Mouse (Mus musculus) ES-Bruce4 (cell line): ENCODE measurements at regions not wholly inside any gene's neighbourhood (a gene's known extent, or its start where the extent isn't known, plus 50 kb on each side); places are given as distances from the start of the nearest gene placed in this dataset.

ENCODE experiments used
- H3K27ac ChIP-seq: 2 replicates; pipeline ENCODE4 v1.5.1; 2012; ENCODE audit warnings: low read length, inconsistent platforms; ENCODE audit not compliant: insufficient read depth
- H3K27me3 ChIP-seq: 2 replicates; pipeline ENCODE4 v1.6.1; 2012; ENCODE audit warnings: mild to moderate bottlenecking, low read length, inconsistent platforms; ENCODE audit not compliant: control insufficient read depth, poor library complexity, insufficient read depth, severe bottlenecking
- H3K36me3 ChIP-seq: 2 replicates; pipeline ENCODE4 v1.6.1; 2012; ENCODE audit warnings: inconsistent platforms, mild to moderate bottlenecking, low read length, moderate library complexity; ENCODE audit not compliant: control insufficient read depth, poor library complexity, insufficient read depth, severe bottlenecking
- H3K4me1 ChIP-seq: one replicate; pipeline ENCODE4 v1.8.1; 2011; ENCODE audit warnings: low read length; ENCODE audit not compliant: control insufficient read depth, insufficient read depth
- H3K4me3 ChIP-seq: 2 replicates; pipeline ENCODE4 v1.5.1; 2011; ENCODE audit warnings: low read depth, mild to moderate bottlenecking, low read length
- H3K9ac ChIP-seq: 2 replicates; pipeline ENCODE4 v1.6.1; 2012; ENCODE audit warnings: low read depth, mild to moderate bottlenecking, inconsistent platforms; ENCODE audit not compliant: poor library complexity, severe bottlenecking
- H3K9me3 ChIP-seq: replicated peaks from 2 replicates; pipeline ENCODE4 v1.6.1; 2012; ENCODE audit warnings: mild to moderate bottlenecking, low read length, inconsistent platforms; ENCODE audit not compliant: control insufficient read depth, poor library complexity, insufficient read depth, severe bottlenecking
- CTCF ChIP-seq: IDR thresholded peaks from one replicate; pipeline ENCODE4 v1.8.1; 2011; ENCODE audit warnings: low read depth, low read length
- EP300 ChIP-seq: IDR thresholded peaks from 2 replicates; pipeline ENCODE4 v1.6.1; 2011; ENCODE audit warnings: low read depth, low read length; ENCODE audit not compliant: insufficient read depth
- POLR2A ChIP-seq: IDR thresholded peaks from one replicate; pipeline ENCODE4 v1.8.1; 2011; ENCODE audit warnings: low read length; ENCODE audit not compliant: insufficient read depth

- no peaks in the 10 kb centered on the region for H3K36me3 ChIP-seq
- no peak overlapping the region for H3K4me3 ChIP-seq
- TF ChIP-seq POLR2A (no peak), EP300 (no peak), CTCF (no peak)
- no peaks in the 10 kb centered on the region for H3K27me3 ChIP-seq
- H3K27ac ChIP-seq: no peak overlapping the region
- no peaks in the 10 kb centered on the region for H3K4me1 ChIP-seq
- no peak overlapping the region for H3K9ac ChIP-seq
- H3K9me3 ChIP-seq: peaks cover 13% of the 10 kb centered on the region
Observed at GRCm38 (mm10) chr6:143502803-143503202, 335.8 kb downstream of the Etnk1 start.

GRCm38 (mm10) chr6:143503953-143504352 is 336.9 kb downstream of the Etnk1 start:
- H3K4me1 ChIP-seq: no peaks in the 10 kb centered on the region

GRCm38 (mm10) chr6:143513459-143513858 is 346.4 kb downstream of the Etnk1 start:
- Histone ChIP-seq H3K27ac (no peak overlapping the region), H3K4me1 (no peaks in the 10 kb centered on the region), H3K4me3 (no peak overlapping the region), H3K9me3 (peaks cover 17% of the 10 kb centered on the region), H3K36me3 (no peaks in the 10 kb centered on the region), H3K9ac (no peak overlapping the region), H3K27me3 (no peaks in the 10 kb centered on the region)
- TF ChIP-seq CTCF (no peak), POLR2A (no peak), EP300 (no peak)

More at GRCm38 (mm10) chr6:143503953-143504352, 336.9 kb downstream of the Etnk1 start:
- TF ChIP-seq CTCF (no peak), POLR2A (no peak), EP300 (no peak)
- H3K27me3 ChIP-seq: no peaks in the 10 kb centered on the region
- H3K36me3 ChIP-seq: no peaks in the 10 kb centered on the region
- no peak overlapping the region for H3K4me3 ChIP-seq
- H3K9me3 ChIP-seq: peaks cover 13% of the 10 kb centered on the region
- H3K27ac ChIP-seq: no peak overlapping the region
- H3K9ac ChIP-seq: no peak overlapping the region

GRCm38 (mm10) chr6:143515137-143515536 is 348.1 kb downstream of the Etnk1 start:
- no peaks in the 10 kb centered on the region for H3K27me3 ChIP-seq
- peaks cover 17% of the 10 kb centered on the region for H3K9me3 ChIP-seq
- no peak overlapping the region for H3K9ac ChIP-seq
- TF ChIP-seq EP300 (no peak), POLR2A (no peak), CTCF (no peak)
- no peaks in the 10 kb centered on the region for H3K4me1 ChIP-seq
- H3K27ac ChIP-seq: no peak overlapping the region
- H3K36me3 ChIP-seq: no peaks in the 10 kb centered on the region
- H3K4me3 ChIP-seq: no peak overlapping the region

GRCm38 (mm10) chr6:143516746-143517145 is 349.7 kb downstream of the Etnk1 start:
- H3K9ac ChIP-seq: no peak overlapping the region
- peaks cover 15% of the 10 kb centered on the region for H3K9me3 ChIP-seq
- no peak overlapping the region for H3K27ac ChIP-seq
- H3K4me1 ChIP-seq: no peaks in the 10 kb centered on the region
- no peaks in the 10 kb centered on the region for H3K27me3 ChIP-seq
- H3K36me3 ChIP-seq: no peaks in the 10 kb centered on the region
- H3K4me3 ChIP-seq: no peak overlapping the region
- TF ChIP-seq EP300: no peak
- no peak for TF ChIP-seq CTCF
- TF ChIP-seq POLR2A: no peak

GRCm38 (mm10) chr6:143518476-143518875 is 351.5 kb downstream of the Etnk1 start:
- Histone ChIP-seq H3K36me3 (no peaks in the 10 kb centered on the region), H3K4me1 (no peaks in the 10 kb centered on the region), H3K27ac (no peak overlapping the region), H3K4me3 (no peak overlapping the region), H3K27me3 (no peaks in the 10 kb centered on the region), H3K9ac (no peak overlapping the region), H3K9me3 (peaks cover 9% of the 10 kb centered on the region)
- TF ChIP-seq CTCF: no peak
